Mouse (Mus musculus) myocyte (in vitro differentiated cells): Measurements from ENCODE around the gene Btbd3.

Source experiments
- E2F4 ChIP-seq: IDR thresholded peaks from one replicate; pipeline ENCODE4 v1.6.1; 2011; ENCODE audit warnings: mild to moderate bottlenecking, control low read depth, moderate library complexity; ENCODE audit not compliant: insufficient read depth
- MYOD1 ChIP-seq, 3 experiments: IDR thresholded peaks; one replicate each; pipeline ENCODE4 v1.6.1; 2011; ENCODE audit warnings: control low read depth in 2 of 3, low read depth in 2 of 3, mild to moderate bottlenecking in 2 of 3, moderate library complexity in 1 of 3; ENCODE audit not compliant: insufficient read length in 2 of 3, control insufficient read depth in 1 of 3
- MYOG ChIP-seq, 3 experiments: IDR thresholded peaks; one replicate each; pipeline ENCODE4 v1.6.1; 2011; ENCODE audit warnings: control low read depth in 2 of 3, low read depth in 2 of 3, mild to moderate bottlenecking in 2 of 3; ENCODE audit not compliant: insufficient read length in 2 of 3, control insufficient read depth in 1 of 3, insufficient read depth in 1 of 3
- POLR2A ChIP-seq: IDR thresholded peaks from one replicate; pipeline ENCODE4 v1.6.1; 2011; ENCODE audit warnings: low read depth, mild to moderate bottlenecking, control low read depth, moderate library complexity; ENCODE audit not compliant: insufficient read length
- SRF ChIP-seq: IDR thresholded peaks from one replicate; pipeline ENCODE4 v1.6.1; 2011; ENCODE audit warnings: low read depth; ENCODE audit not compliant: control insufficient read depth, insufficient read length
- USF1 ChIP-seq: IDR thresholded peaks from one replicate; pipeline ENCODE4 v1.6.1; 2011; ENCODE audit warnings: low read depth, mild to moderate bottlenecking, control low read depth, moderate library complexity

DNA sequence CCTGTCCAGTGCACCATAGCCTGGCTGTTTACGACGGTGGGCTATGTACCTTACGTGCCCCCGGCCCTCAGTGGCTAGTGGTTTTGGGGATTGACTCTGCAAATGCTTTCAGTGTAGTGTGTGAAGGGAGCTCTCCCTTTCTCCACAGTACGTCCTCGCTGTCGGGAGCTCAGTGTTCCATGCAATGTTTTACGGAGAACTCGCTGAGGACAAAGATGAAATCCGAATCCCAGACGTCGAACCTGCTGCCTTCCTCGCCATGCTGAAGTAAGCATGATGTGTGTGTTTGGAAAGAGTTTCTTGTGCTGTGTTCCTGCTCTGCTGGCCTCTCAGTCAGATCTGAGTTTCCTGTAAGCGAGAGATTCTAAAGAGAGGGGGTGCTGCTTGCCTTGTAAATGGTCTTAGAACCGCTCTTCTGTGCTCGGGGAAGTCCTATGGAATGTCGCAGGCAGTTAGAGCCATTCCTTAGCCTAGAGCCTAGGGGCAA, 23.9 kb downstream of the Btbd3 start:
- TF ChIP-seq POLR2A (no peak), MYOG (IDR thresholded peaks at IDR 0.05; ENCODE audit: control insufficient read depth in 1 of 3, insufficient read depth in 1 of 3, insufficient read length in 2 of 3, low read depth in 2 of 3) (no peak), MYOD1 (IDR thresholded peaks at IDR 0.05; ENCODE audit: control insufficient read depth in 1 of 3, insufficient read length in 2 of 3, low read depth in 2 of 3) (no peak), SRF (no peak), USF1 (no peak), E2F4 (no peak)
